Mouse (Mus musculus) duodenum, adult 2 months (tissue): Measurements from ENCODE around the gene Tgfbrap1. TPM values are rescaled to one million over a fixed set of nuclear protein-coding genes. Genes with fewer than 3 reads are reported as not detected.

Experiments used
- polyA plus RNA-seq: library from polyadenylated mRNA; depleted of rRNA; stranded (reverse); fragments of >200 nt; gene quantifications from 2 replicates; pipeline ENCODE4 v1.2.3, GENCODE M21; 2012; ENCODE audit warnings: low replicate concordance; rRNA removed

Tgfbrap1 gene
- 5.6 and 9.1 TPM in 2 replicates for polyA plus RNA-seq

GRCm38 (mm10) chr1:43098031-43098984 lies at the start of gene Tgfbrap1, which contains the start of gene AI597479:
Gene Tgfbrap1 (minus strand): TSS chr1:43098637.
Gene AI597479 (plus strand): TSS chr1:43098710.

Other genes starting within 250 kb of the Tgfbrap1 start
- gene Mrps9, start 247.4 kb downstream of the Tgfbrap1 start, polyA plus RNA-seq: 10.6 and 13.6 TPM in 2 replicates
- gene Gpr45, start 145.8 kb downstream of the Tgfbrap1 start, polyA plus RNA-seq: 0.49 and 0.69 TPM in 2 replicates
- 0.53 and 0.74 TPM in 2 replicates for gene AI597479, start 73 bp upstream of the Tgfbrap1 start, polyA plus RNA-seq
- gene Fhl2, start 98.3 kb upstream of the Tgfbrap1 start, polyA plus RNA-seq: 28.9 and 32.5 TPM in 2 replicates